Mouse (Mus musculus): Measurements from ENCODE around the gene Ikzf5.
"Not testable (repeated sequence)": the region's sequence is repeated elsewhere in the genome, so short reads cannot be mapped to it uniquely, and the experiment has no call there.

Ikzf5 gene

GRCm38 (mm10) chr7:131410416-131411058 is at the start of gene Ikzf5, which contains the start of gene Acadsb:
Gene Ikzf5 (minus strand): TSS chr7:131410521.
Gene Acadsb (plus strand): TSS chr7:131410601.
- DNase-seq (ENCODE audit: low read depth, low spot score), result peak; percentile 97

- DNase-seq (ENCODE audit: low read depth, low spot score), result no peak
These were observed 46.4 kb upstream of the Ikzf5 start for GRCm38 (mm10) chr7:131456714-131457113.

- no peak for DNase-seq (ENCODE audit: low read depth, low spot score)
These were observed 26.7 kb upstream of the Ikzf5 start for GRCm38 (mm10) chr7:131437051-131437450.

- no peak for DNase-seq (ENCODE audit: low read depth, low spot score)
These were observed 24.0 kb upstream of the Ikzf5 start for GRCm38 (mm10) chr7:131434276-131434675.

GRCm38 (mm10) chr7:131432244-131432643 is 21.9 kb upstream of the Ikzf5 start:
- peak; percentile 16 for DNase-seq (ENCODE audit: low read depth, low spot score)

- no peak for DNase-seq (ENCODE audit: low read depth, low spot score)
These were observed 17.0 kb upstream of the Ikzf5 start for GRCm38 (mm10) chr7:131427331-131427730.

- DNase-seq (ENCODE audit: low read depth, low spot score), result no peak
These were observed 14.6 kb upstream of the Ikzf5 start for GRCm38 (mm10) chr7:131424912-131425311.

- DNase-seq (ENCODE audit: low read depth, low spot score), result no peak
These were observed 7.3 kb upstream of the Ikzf5 start for GRCm38 (mm10) chr7:131417605-131418004.

GRCm38 (mm10) chr7:131416742-131417141 is 6.4 kb upstream of the Ikzf5 start:
- DNase-seq (ENCODE audit: low read depth, low spot score), result not testable (repeated sequence)

- no peak for DNase-seq (ENCODE audit: low read depth, low spot score)
These were observed 1.6 kb upstream of the Ikzf5 start for GRCm38 (mm10) chr7:131411941-131412270.

- peak; percentile 8 for DNase-seq (ENCODE audit: low read depth, low spot score)
These were observed 1.1 kb upstream of the Ikzf5 start for GRCm38 (mm10) chr7:131411221-131411940.

- DNase-seq (ENCODE audit: low read depth, low spot score), result no peak
These were observed 334 bp downstream of the Ikzf5 start for GRCm38 (mm10) chr7:131409988-131410385.

- no peak for DNase-seq (ENCODE audit: low read depth, low spot score)
These were observed 867 bp downstream of the Ikzf5 start for GRCm38 (mm10) chr7:131409321-131409987.

GRCm38 (mm10) chr7:131391761-131392160 is 18.6 kb downstream of the Ikzf5 start:
- DNase-seq (ENCODE audit: low read depth, low spot score), result not testable (repeated sequence)

GRCm38 (mm10) chr7:131371880-131372651 is 38.3 kb downstream of the Ikzf5 start:
- DNase-seq (ENCODE audit: low read depth, low spot score), result peak; percentile 52

- DNase-seq (ENCODE audit: low read depth, low spot score), result no peak
These were observed 38.9 kb downstream of the Ikzf5 start for GRCm38 (mm10) chr7:131371470-131371860.

- DNase-seq (ENCODE audit: low read depth, low spot score), result peak; percentile 93
These were observed 39.5 kb downstream of the Ikzf5 start, which contains the start of gene Pstk for GRCm38 (mm10) chr7:131370648-131371469. Gene Pstk (plus strand): TSS chr7:131371141.

GRCm38 (mm10) chr7:131364131-131364530 is 46.2 kb downstream of the Ikzf5 start:
- DNase-seq (ENCODE audit: low read depth, low spot score), result no peak

GRCm38 (mm10) chr7:131362615-131363300 is 47.6 kb downstream of the Ikzf5 start, which contains the start of gene 2310057M21Rik:
Gene 2310057M21Rik (minus strand): TSS chr7:131362759.
- DNase-seq (ENCODE audit: low read depth, low spot score), result peak; percentile 95

GRCm38 (mm10) chr7:131362269-131362614 is 48.1 kb downstream of the Ikzf5 start:
- no peak for DNase-seq (ENCODE audit: low read depth, low spot score)
